Mouse (Mus musculus) layer of hippocampus, adult 9-11 months (tissue): Measurements from ENCODE around the gene Cd3g.

Experiments
- DNase-seq: peaks from one replicate; pipeline ENCODE4 v3.0.0; 2022

Cd3g gene

DNA sequence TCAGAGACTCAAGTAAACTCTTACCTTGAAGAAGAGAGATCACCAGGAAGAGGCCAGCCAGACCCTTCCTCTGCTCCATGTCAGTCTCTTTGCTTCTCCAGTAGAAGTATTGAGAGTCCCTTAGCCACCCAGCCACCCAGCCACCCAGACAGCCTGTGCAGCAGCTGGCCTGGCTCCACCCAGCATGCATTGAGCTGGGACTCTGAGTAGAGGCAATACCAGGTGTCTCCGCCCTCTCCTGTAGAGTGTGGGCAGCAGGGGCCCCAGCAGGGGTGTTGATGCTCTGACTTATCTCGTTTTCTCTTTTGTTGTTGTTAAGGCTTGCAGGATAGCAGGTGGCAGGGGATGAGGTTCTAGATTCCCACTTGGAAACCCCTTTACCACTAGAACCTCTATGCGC, at the start of gene Cd3g:
Cd3g (minus strand) TSS at position 190 of the 400 bp plus-strand sequence.
- no peak for DNase-seq

DNA sequence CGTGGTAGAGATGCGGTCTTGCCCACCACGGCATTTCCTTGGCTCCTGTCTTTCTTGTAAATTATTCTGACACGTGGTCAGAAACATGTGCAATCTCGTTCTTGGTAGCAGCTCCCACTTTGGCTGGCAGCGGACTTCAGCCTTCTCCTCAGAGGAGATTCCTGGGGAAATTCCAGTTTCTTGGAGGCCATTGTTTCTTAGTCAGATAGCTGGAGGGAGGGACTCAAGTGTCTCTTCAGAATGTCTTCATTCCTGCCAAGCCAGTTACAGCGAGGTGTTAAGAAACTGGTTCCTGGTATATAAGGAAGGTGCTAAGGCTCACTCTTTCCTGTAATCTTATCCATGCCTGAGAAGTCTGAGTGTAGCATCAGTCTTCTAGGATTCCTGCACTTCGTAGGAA, 47.1 kb upstream of the Cd3g start:
- no peak for DNase-seq

DNA sequence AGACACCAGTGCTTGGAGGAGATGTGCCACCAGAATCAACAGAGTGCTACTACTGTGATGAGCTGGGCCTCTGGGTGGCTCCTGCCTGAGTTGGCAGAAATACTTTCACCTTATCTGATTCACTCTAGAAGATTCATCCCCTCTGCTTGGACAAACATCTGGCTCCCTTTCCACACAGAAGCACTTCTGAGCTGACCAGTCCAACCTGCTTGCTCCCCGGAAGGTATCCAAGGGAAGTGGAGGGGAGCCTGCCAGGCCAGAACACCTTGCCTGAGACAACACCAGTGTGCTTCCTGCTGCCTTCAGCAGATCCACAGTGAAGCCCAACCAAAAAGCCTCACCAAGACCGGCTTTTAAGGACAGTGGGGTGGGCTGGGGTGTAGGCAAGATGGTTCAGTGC, 44.0 kb upstream of the Cd3g start:
- DNase-seq = no peak

DNA sequence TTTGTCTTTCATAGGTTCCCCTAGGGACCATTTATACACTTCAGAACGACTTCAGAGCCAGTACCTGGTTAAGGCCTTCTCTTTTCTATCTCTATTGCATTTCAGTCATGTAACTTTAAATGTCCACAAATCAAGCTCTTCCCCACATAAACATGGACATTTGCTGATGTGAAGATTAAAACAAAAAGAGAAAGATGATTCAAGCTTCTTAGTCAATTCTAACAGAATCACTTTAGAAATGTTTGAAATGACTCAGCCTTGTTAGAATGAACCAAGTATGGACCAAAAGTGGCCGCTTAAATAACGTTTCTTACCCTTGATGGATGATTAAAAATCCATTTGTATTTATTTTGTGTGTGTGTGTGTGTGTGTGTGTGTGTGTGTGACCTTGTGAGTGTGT, 43.4 kb upstream of the Cd3g start:
- no peak for DNase-seq

DNA sequence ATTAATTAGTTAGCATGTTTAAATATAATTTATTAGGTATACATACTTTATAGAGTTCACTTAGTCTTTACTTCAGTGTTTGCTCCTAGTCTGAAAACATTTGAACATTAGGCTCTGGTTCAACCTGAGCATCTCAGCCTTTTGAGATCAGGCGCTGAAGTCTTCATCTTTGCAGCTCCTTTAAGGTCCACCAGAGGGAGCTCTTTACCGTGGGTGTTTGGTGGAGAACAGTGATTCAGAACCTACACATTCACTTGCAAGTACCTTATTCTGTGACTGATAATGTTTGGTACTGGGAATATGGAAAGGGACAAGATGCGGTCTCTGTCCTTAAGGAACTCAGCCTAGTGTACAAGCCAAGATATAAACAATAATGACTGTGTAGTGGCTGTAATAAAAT, 42.6 kb upstream of the Cd3g start:
- DNase-seq = peak; percentile 24

DNA sequence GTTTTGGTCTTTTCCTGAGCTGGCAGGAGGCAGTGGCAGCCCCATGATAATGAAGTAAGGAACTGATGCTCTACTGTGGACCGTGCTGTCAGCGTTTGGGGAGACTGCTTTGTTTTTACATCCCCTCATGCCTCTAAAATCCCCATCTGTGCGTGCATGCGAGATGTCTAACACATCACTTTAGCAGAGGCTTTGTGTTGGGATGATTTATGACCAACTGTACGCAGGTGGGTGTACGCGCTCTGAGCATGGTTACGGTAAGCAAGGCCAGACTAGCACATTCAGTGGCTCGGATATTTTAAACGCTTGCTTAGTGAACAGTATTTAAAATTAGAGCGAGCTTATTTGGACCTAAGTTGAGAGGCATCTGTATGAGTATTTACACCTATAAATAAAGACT, 37.8 kb upstream of the Cd3g start:
- peak; percentile 9 for DNase-seq

DNA sequence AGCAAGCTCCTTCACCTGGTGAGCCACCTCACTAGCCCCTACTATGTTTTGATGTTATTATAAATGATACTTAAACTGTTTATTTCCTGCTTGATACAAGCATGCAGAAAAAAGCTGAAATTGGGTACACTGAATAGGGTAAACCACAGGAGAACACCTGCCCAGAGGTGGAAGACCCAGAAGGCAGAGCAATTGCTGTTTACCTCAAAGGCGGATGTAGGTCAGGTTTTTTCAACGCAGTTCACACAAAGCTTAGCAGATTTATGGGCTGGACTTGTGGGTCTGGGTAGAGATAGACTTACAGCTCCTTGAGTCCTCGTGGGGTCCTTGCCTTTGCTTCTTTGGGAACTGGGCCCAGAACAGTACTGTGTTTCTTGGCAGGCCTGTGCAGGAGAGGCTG, 35.6 kb upstream of the Cd3g start:
- no peak for DNase-seq

DNA sequence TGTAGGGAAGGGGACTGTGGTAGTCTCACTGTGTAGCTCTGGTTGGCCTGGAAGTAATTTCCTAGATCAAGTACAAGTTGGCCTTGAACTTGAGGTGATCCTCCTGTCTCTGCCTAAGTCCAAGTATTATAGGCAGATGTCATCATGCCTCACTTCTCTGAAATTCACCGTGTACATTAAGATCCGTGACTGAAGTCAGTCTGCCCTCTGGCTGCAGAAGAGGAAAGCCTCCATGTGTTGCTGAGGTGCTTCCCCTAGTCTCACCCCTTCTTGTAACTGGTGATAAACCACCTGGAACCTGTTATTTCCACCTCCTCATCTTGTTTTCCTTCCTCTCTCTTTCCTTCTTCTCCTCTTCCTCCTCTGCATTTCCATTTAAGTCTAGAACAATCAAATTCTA, 34.6 kb upstream of the Cd3g start:
- no peak for DNase-seq

DNA sequence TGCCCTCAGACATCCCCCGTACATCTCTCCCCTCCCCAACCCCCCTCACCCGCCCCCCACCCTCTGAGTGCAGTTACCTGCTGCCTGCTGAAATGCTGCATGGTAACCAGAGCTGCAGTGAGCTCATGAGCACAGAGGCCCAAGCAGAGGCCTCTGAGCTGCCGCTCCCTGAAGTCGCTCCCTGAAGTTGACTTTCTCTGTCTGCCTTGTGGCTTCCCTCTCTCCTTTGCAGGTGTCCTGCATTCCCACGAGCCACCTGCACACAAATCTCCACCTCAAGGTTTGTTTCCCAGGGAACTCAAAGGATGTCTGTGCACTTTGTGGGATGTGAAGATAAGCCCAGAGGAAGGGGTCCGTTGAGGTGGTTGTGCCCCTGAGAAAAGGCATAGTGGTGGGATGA, 31.1 kb upstream of the Cd3g start:
- no peak for DNase-seq

DNA sequence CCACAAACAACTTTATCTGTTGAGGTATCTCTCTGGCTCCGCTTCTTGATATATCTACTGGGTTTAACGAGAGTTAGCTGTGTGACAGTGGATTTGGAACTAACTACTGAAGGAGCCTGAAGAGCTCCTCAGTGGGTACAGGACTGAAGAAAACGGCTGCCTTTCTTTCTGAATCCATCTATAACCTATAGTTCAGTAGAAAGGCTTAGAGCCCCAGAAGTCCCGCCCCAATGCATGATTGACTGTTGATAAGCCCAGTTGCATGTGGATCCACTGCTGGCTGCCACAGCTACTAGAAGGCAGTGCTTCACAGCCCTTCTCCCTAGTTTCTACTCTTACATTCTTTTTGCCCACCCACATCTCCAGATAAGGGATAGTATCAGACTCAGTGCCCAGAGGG, 30.2 kb upstream of the Cd3g start:
- DNase-seq = no peak

DNA sequence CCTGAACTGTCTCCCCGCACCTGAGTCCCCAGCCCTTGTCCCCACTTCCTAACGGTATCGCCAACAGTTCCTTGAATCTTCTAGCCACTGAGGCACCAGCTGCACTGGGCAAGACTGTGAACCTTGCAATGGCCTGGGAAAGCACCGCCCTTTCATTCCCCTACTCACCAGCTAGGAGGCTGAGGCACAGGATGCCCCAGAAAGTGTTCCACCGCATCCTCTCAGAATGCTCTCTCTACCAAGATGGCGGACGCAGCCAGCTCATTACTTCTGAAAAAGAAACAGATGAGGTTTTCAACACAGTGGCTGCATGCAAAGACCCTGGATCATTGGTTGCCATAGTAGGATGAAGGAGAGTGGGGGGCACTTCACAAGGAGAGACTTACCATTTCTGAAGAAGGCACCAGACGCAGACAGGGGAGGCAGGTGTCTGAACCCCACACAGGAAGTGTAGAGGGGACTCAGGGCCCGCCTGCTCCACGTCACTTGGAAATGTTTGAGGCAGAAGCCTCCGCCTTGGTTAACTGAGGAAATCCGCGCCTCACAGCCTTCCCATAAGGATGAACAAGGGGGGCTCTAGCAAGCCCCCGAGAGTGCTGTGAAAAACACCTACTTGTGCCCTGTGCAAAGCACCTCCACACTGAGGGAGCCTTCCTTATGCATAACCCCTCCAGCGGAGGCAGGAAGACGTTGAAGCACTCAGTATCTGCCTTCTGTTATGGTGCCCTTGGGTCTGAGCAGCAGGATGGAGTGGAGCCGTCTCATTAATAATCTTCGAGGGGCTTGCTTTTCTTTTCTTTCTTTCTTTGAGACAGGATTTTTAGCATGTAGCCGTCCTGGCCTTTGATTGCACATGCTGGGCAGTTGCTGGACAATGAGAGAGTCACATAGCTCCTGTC, 29.2 kb upstream of the Cd3g start, which contains the start of gene Cd3e:
Cd3e (minus strand) TSS at position 448 of the 899 bp plus-strand sequence.
- no peak for DNase-seq

DNA sequence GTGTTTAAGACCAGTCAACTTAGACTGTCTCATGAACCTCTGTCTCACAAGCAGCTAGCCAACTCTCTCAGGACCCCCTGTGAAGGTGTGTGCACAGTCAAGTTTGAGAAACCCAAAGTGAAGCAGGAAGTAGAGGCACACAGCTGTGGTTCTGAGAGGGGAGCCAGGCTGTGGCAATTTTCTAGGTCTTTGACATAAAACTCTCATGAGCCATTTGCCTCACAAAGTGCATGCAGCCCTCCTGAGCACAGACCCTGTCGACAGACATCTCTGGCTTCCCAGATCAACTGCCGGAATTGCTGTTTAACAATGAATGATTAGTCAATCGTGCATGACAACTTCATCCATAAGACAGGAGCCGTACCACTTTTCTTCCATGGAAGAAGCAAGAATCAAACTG, 28.1 kb upstream of the Cd3g start:
- no peak for DNase-seq

DNA sequence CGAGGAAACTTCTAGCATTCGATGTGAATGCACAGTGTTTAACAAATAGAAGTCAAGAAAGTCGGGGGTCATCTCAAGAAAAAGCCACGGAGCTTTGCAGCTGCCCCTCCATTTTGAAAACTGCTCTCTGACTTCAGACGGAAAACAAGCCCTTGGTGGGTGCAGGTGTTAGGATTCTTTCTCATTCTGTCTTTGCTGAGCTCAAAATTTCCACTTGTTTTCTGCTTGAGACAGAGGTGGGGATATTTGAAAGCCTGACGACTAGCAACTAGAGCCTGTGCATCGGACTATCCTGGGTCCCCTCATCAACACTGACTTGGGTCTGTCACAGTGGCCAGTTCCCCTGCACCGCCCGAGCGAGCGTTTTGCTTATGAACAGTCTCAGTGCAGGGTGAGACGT, 27.2 kb upstream of the Cd3g start:
- no peak for DNase-seq

DNA sequence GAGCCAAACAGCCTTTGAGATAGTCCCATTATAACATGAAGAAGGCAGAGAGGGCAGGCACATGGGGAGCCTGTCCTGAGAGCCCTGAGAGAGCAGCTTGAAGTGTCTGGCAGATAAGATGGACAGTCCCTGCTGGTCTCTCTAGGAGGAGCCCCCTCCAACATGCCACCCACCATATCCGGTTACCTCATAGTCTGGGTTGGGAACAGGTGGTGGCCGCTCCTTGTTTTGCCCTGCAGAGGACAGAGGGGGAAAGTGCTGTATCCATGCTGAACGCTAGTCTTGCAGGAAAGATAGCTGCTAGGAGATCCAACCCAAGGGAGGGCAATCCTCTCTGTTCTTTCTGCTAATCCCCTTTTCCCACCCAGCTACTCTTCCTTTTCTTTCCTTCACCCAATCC, 20.0 kb upstream of the Cd3g start:
- DNase-seq = no peak

DNA sequence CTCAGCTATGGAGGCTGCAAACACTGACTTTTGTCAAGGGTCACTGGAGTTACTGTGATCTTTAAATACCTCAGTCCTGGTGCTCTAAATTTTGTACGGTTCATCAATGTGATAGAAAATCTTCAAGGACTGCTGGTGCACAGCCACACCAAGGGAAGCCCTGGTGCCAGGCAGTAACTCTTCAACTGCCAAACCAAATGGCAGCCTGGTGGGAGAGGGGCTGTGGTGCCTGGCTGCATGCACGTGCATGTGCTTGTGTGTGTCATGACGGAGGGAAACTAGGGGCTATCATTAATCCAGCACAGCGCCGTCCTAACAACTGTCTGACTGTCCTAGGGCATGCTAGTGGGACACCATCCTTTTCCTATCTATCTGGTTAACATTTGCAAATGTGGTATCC, 19.5 kb upstream of the Cd3g start:
- DNase-seq = no peak

DNA sequence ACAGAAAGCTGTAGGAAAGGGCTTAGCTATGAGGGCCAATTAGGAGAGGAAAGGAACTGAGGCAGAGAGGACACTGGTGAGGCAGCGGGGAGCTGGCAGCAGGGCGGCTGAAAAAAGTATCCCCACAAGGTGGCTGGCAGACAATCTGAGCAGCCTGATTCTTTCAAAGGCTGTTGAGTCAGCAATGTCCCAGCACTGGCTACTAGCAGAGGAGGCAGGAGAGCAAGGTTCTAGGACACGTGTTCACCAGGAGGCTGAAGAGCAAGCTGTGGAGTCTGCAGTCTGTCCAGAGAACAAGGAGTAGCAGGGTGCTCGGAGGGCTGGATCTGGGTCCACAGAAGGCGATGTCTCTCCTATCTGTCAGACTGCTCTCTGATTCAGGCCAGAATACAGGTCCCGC, 18.9 kb upstream of the Cd3g start:
- no peak for DNase-seq

DNA sequence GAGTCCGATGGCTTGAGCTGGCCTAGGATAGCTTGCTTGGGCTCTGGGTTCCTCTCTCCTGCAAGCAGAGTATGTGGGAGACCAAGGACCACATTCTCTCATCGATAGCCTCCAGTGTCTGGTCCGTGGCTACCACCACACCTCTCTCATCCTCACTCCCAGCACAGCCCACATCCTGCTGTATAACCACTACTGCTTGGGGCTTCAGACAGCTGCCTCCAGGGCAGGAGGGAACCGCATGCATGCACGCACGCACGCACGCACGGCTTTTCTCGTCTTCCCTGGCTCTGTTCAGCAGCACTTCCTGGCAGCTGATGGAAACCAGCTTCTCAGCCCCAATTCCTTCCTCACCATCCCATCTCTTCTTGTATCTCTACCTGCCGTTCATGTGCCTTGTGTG, 17.9 kb upstream of the Cd3g start:
- DNase-seq = no peak

DNA sequence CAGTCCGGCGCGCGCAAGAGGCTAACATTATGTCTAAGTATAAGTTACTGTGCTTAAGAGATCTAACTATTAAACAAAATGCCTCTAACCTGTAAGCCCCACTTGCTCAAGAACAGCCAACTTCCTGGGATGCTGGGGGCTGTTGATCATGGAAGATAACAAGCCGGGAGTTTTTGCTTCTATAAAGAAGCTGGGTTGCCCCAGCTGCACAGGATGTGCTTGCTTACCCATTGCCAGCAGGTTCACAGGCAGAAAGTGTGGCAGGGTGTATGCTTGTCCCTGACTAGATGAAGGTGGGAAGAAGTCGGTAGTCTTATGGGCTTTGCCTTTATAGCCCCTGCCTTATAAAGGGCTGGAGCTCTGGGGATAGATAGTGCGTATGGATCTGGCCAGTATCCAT, 16.4 kb upstream of the Cd3g start:
- DNase-seq = no peak

DNA sequence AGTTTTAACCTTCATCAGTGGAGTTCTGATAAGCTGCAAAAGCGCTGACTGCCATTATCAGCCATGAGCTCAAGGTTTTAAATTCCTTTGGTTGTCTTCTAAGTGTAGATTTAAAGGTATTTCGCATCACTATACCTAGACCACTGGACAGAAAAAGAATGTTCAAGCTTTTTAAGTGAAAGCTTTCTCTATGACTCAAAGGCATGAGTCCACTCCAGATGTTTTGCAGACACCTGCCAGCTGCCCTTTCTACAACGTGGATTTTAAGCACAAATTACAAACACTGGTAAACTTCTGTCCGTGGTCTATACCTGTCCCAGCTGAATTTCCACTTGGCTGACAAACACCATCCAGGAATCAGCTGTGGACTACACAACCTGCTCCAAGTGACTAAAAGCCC, 14.7 kb upstream of the Cd3g start:
- no peak for DNase-seq

DNA sequence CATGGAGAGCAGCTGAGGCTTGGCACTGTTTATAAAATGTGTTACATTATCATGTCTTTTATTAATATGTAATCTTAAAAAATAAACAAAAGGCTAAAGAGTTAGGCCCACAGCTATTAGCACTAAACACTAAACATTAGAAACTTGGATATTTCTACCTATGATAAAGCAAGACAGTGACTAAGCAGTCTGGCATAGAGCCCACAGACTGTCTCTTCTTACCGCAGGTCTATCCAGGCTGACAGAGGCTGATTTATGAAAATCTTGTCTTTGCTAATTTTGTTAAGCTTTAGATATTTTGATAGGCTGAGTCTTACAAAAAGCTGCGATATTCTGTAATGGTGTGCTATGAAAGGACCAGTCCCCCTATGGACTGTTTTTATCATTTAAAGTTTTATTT, 13.0 kb upstream of the Cd3g start:
- no peak for DNase-seq

DNA sequence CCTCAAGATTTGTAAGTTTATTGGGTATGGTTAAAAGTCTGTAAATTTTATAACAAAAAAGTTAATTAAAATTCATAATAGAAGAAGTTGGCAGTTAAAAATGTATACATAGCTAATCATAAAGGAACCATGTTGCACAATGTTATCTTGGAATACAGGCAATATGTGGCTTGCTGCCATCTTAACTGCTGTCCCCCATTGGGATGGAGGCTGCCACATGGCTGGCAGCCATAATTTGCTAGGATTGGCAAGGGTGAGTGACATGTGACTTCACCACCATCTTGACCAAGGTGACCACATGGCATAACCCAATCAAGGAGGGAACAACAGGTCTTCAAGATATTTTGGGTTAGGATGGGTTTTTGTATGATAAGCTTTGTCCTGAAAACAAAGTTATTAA, 12.0 kb upstream of the Cd3g start:
- no peak for DNase-seq

DNA sequence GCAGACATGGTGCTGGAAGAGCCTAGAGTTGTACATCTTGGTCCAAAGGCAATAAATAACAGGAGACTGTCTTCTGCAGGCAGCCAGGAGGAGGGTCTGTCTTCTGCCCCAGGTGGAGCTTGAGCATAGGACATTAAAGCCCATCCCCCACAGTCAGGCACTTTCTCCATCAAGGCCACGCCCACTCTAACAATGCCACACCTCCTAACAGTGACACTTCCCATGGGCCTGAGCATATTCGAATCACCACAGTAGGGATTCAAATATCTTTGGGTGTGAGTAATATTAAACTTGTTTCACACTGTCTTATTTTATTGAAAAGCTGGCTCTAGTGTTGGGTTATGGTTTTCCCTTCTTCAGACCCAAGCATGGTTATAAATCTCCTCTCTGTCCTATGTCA, 11.6 kb upstream of the Cd3g start:
- DNase-seq = no peak

DNA sequence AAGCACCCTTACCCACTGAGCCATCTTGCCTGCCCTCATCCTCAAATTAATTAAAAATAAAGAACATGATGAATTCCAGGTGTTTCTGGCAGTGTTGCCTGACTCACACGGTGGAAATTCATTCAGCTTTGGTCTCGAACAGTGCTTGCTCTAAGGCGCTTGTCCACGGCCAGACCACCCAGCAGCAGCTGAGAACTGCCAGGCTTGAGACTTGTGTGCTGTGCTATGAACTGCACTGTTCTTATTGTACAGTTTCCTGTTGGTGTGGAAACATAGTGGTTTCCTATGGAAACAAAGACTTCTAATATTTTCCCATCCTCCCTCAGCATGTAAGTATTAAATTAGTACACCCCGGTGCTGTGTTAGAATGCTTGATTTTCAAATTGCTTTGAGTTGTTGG, 6.7 kb upstream of the Cd3g start:
- DNase-seq = no peak

DNA sequence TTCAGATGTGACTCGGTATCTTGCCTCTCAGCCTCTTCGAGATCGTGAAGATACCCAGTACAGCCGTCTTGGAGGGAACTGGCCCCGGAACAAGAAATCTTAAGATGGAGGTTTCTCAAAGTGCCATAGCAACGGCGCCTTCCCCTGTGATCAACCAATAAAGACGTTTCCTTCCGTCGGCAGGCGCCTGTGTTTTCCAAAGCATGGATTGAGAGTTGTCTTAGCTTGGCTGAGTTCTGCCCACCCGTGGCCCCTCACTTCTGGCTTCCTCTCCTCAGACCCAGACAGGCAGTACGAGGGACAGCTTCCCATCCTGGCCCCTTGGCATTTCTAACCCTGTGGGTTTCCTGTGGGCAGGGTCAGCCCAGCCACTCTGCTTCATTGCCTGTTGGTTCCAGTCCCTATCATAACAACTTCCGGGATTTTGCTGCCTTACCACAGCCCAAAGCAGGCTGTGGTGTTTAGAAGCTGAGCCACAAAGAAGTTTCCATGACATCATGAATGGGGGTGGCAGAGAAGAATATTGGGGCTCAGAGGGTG, 6.1 kb upstream of the Cd3g start:
- DNase-seq = peak; percentile 10

DNA sequence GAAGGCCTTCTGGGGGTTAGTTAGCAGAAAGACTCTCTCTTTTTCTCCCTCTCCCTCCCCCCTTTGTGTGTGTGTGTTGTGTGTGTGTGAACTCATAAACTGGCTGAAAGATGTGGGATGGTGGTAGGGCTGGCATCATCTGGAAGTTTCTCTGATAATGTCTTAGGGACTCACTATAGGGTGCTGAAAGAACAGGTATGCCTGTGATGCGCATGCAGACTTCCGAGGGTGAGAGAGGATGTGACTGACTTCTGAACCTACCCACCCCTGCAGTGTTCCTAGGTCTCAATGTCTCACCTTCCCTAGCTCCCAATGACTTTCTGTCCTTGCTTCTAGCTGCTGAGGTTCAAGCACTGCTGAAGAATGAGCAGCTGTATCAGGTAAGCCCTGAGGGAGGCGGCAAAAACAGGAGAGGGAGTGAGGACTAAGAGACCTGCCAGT, 5.5 kb upstream of the Cd3g start:
- no peak for DNase-seq
